Mouse (Mus musculus): Measurements from ENCODE around the gene Dusp3.

Gene Dusp3

GRCm38 (mm10) chr11:101976949-101977348 lies 9.9 kb downstream of the Dusp3 start:
- in situ Hi-C loops (cut with MboI, MseI), result no loop called here

- in situ Hi-C loops (cut with MboI, MseI), result no loop called here
Observed at GRCm38 (mm10) chr11:101974923-101975322, 11.9 kb downstream of the Dusp3 start.

GRCm38 (mm10) chr11:101974181-101974580 lies 12.6 kb downstream of the Dusp3 start:
- in situ Hi-C loops (cut with MboI, MseI), result no loop called here

- in situ Hi-C loops (cut with MboI, MseI), result no loop called here
Observed at GRCm38 (mm10) chr11:101973496-101973895, 13.3 kb downstream of the Dusp3 start.

- in situ Hi-C loops (cut with MboI, MseI), result no loop called here
Observed at GRCm38 (mm10) chr11:101972651-101973050, 14.2 kb downstream of the Dusp3 start.

- in situ Hi-C loops (cut with MboI, MseI), result no loop called here
Observed at GRCm38 (mm10) chr11:101972097-101972496, 14.7 kb downstream of the Dusp3 start.

DNA sequence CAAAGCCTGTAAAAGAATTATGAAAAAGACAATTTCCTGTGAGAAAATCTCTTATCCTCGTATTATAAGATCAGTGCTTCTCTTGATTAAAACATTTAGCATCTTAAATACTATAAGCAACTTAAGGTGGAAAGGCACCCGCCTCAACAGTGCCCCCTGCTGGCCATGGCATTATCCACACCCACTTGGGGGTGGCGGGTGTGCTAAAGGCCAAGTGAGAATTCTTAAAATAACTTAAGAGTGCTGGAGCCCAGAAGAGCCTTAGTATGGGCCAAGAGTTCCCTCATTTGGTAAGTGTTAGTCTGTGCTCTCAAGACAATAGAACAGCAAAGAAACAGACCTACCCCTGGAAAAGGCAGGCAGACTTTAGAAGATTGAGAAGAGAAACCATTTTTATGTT lies 15.4 kb downstream of the Dusp3 start:
- in situ Hi-C loops (cut with MboI, MseI), result no loop called here

GRCm38 (mm10) chr11:101969835-101970234 lies 17.0 kb downstream of the Dusp3 start:
- in situ Hi-C loops (cut with MboI, MseI), result loop anchor here (5.0 kb wide), 1 partner anchor 48 kb away; no protein-coding TSS in a partner anchor

DNA sequence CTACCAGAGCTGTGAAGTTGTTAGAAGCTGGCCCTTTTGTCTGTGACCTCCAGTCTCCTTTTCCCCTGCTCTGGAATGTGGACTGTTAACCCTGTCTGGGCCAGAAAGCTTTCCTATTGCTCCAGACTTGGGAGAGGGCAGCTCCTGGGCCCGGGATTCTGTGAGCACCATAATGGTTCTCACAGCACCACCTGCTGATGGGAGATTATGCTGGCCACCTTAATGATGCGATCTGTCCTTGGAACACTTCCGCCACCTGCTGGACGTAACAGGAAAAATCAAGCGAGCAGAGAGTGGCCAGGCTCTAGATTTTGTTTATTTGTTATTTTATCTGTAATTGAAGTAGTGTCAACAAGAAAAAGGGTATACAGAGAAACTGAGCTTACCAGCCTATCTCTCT lies 18.0 kb downstream of the Dusp3 start:
- in situ Hi-C loops (cut with MboI, MseI), result loop anchor here (5.0 kb wide), 1 partner anchor 46 kb away; no protein-coding TSS in a partner anchor

- in situ Hi-C loops (cut with MboI, MseI), result loop anchor here (5.0 kb wide), 1 partner anchor 46 kb away; no protein-coding TSS in a partner anchor
Observed at GRCm38 (mm10) chr11:101968311-101968710, 18.5 kb downstream of the Dusp3 start.

DNA sequence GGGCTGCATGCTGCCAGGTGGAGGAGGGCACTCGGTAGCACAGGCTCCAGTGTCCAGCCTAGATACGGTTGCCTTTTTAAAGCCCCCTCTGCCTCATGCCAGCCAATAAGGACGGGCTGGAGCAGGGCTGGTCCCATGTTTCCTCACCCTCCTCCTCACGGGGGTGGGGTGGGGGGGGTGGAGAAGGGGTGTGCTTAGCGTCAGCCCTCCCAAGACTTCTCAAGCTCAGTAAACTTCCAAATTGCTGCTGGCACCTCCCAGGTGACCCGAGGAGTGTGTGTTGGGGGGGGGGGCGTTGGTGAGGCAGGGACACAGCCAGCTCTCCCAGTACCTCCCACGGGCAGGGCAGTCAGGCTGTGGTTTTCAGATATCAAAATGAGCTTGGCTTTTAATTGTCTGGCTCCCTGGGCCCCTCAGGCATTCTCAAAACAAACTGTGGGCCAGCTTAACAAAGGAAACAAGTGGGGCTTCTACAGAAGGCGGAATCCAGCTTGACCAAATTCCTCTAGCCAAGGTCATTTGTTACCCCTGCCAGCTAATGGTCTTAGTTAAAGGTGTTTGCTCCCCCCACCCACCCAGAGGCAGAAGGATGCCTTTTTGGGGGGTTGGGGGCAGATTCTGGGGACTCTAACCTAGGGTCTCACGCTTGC lies 19.7 kb downstream of the Dusp3 start, which contains the start of gene Sost:
Gene Sost (minus strand): TSS at position 51 of the 650 bp plus-strand sequence.
- in situ Hi-C loops (cut with MboI, MseI), result loop anchor here (5.0 kb wide), 1 partner anchor 45 kb away; no protein-coding TSS in a partner anchor

DNA sequence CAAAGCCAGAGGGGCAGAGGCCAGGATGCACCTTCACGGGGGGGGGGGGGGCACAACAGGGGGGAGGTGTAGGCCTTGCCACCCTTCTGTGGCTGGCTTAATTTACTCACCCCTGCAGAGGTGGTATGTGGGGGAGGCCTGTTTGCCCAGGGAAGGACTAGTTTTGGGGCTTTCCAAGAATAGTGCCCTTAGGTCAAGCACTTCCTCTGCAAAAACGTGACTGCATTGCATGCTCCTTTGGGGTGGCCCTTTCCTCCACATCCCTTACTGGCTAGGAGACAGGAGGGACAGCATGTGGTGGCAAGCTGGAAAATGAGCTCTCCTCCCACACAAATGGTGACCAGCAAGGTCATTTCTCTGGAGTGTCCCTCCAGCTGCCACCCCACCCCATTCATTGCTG lies 21.3 kb downstream of the Dusp3 start:
- in situ Hi-C loops (cut with MboI, MseI), result loop anchor here (5.0 kb wide), 1 partner anchor 43 kb away; no protein-coding TSS in a partner anchor

GRCm38 (mm10) chr11:101964647-101965046 lies 22.2 kb downstream of the Dusp3 start:
- in situ Hi-C loops (cut with MboI, MseI), result loop anchor here (5.0 kb wide), 1 partner anchor 42 kb away; no protein-coding TSS in a partner anchor

GRCm38 (mm10) chr11:101963473-101964291 lies 23.1 kb downstream of the Dusp3 start:
- in situ Hi-C loops (cut with MboI, MseI), result no loop called here

DNA sequence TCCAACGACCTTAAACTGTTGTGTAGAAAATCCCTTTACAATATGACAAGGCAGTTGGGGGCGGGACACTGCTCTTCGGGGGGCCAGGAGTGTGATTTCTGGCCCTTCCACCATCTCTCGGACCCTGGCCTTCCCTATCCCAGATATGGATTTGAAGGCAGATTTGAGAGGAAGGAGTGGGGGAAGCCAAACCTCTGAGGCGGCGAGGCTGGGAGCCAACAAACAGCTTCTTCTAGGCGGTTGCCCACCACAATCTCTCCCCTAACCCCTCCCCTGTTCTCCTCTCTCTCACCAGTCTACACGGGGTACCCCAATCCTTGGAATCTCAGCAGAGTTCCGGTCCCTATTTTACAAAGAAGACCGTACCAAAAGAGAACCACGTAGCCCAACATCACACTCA lies 23.8 kb downstream of the Dusp3 start:
- in situ Hi-C loops (cut with MboI, MseI), result no loop called here

DNA sequence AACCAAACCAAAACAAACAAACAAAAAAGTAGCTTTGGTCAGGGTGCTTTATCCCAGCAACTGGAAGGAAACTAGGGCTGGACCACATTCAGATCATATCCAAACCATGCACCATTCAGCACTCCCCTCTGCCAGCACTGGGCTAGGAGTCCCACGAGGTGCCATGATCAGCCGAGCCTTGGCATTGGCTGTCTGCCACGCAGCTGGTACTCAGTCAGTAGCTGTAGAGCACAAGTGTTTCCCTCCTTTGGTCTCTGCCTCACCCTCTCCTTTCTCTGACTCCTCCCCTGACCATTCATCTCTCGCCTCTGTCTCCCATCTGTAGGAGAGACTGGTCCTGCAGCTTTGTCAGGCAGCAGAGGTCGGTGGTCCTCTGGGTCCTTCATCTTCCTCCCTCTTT lies 29.3 kb downstream of the Dusp3 start:
- in situ Hi-C loops (cut with MboI, MseI), result loop anchor here in 1 of 2 experiments (10.0 kb wide), 1 partner anchor 647 kb away; the partner anchor contains the start of gene Fzd2

DNA sequence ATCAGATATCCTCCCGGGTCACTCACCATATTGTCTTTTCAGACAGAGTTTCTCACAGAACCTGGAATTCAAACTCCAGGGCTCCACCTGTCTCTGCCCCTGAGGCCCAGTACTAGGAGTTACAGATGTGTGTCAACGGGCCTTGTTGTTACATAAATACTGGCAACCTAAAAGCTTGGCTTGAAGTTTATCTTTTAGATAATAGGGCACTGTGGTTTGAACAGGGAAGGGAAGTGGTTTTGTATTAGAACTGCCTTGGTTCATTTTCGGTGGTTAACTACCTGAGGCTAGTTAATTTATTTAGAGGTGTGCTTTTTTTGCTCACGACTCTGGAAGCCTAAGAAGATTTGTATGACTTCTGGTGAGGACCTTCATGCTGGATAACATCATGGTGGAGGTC lies 33.4 kb downstream of the Dusp3 start:
- in situ Hi-C loops (cut with MboI, MseI), result loop anchor here in 1 of 2 experiments (10.0 kb wide), 1 partner anchor 651 kb away; the partner anchor contains the start of gene Fzd2

- in situ Hi-C loops (cut with MboI, MseI), result loop anchor here in 1 of 2 experiments (10.0 kb wide), 1 partner anchor 652 kb away; the partner anchor contains the start of gene Fzd2
Observed at GRCm38 (mm10) chr11:101952541-101953341, 34.1 kb downstream of the Dusp3 start.

- in situ Hi-C loops (cut with MboI, MseI), result loop anchor here in 1 of 2 experiments (10.0 kb wide), 1 partner anchor 655 kb away; the partner anchor contains the start of gene Fzd2
Observed at GRCm38 (mm10) chr11:101950021-101950420, 36.8 kb downstream of the Dusp3 start.

- in situ Hi-C loops (cut with MboI, MseI), result no loop called here
Observed at GRCm38 (mm10) chr11:101946525-101946924, 40.3 kb downstream of the Dusp3 start.

DNA sequence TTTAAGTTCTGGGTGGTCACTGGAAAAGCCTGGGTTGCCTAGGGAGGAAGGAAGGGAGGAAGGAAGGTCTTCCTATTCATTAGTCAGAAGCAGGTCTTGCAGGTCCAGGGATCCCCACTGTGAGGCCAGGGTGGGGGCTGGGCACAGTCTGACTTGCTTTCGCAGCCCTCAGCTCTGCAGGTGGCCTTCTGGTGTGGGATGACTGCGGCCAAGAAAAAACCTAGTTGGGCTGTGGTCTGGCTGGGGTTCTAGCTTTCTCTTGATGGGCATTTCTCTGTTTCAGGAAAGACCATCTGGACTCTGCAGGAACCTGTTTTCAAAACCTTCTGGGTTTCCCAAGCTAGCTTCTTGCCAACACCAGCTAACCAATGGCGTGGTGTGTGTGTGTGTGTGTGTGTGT lies 43.8 kb downstream of the Dusp3 start:
- in situ Hi-C loops (cut with MboI, MseI), result no loop called here

Data from T-helper 17 cell (primary cell).